Mouse (Mus musculus) embryo, embryonic 10.5 days (tissue): ENCODE measurements around the gene Dohh.

ENCODE experiments used
- DNase-seq: peaks from one replicate; pipeline ENCODE4 v3.0.0-alpha.2; 2015; ENCODE audit warnings: low spot score

Dohh gene

DNA sequence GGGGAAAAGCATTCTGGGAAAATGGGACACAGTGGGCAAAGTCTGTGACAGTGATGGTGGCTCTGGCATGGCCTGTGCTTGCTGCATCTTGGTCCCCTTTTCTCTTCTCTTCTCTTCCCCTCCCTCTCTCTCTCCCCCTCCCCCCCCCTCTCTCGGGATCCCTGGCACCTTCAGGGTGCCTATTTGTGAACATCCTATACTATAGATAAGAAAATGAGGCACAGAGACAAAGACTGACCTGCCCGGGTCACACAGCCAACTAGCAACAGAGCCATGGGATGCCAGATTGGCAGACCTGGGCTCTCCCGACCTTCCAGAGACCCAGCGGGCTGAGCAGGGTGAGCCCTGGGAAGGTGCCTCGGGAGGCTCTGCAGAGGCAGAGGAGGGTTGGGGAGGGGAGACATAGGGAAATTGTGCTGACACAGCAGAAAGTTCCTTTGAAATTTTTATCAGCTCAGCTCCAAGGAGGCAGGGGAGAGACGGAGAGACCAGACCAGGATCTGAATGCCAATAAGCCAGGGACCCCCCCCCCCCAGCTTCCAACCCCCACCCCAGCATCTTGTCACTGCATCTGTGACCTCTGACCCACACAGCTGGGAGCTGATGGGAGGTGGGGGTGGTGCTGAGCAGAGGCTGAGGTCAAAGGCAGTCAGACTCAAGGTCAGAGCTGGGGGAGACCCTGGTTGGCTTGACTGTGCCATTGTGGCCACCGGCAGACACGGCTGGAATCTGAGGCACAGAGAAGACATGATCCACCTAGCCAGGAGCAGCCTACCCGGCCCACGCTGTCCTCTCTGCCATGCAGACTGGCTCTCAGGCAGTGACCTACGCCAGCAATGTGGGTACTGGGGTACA lies 34.2 kb downstream of the Dohh start:
- no peak for DNase-seq

DNA sequence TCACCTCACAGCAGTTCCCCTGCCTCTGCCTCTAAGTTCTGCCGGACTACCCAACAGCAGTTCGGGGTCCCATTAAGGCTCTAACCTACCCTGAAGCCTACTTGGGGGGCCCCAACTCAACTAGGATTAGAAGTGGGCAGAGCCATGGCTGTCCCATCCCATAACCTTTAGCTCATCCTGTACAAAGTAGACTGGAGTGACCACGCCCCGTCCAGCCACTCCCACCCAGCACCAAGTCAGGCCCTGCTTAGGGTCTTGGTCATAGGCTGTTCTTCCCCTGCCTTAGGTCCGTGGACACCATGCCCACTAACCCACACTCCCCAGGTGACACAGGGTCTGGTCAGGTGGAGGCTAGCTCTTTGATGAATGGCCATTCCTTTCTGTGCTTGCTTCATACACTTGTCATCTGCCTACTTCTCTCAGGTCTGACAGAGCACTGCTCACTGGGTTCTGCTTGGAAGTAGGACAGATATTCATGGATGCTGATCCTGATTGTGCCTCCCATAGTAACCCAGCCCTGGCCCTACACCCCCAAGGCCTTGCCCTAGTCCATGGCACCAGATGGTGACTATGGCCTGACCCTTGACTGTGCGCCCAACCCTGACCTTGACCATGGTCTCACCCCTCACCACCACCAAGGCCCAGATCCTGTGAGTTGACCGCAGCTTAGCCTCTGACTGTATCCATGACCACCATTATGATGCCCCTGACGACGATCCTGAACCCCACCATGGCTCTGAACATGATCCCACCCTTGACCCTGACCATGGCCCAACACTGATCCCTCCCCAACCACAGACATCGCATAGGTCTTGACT lies 35.1 kb downstream of the Dohh start:
- no peak for DNase-seq

DNA sequence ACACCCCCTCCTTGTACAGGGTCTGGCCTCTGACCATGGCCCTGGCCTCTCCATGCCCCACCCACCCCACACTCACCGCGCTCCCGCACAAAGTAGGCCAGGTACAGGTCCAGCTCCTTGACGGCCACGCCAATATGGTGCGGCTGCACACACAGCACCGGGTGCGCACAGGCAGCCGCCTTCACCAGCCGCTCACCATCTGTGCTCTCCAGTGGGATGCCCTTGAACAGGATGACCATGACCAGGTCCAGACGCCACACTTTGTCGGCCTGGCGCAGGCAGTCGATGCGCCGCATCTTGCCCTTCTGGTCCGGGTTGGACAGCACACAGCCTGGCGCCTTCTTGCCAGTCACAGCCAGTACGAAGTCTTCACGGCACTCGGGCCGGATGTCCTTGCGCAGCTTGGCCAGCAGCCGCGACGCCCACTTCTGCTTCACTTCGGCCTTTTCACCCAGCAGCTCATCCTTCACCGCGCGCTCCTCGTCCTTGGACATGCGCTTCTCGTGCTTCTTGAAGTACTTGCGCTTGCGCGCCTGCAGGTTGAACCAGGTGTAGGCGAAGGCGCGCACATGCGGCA lies 36.1 kb downstream of the Dohh start:
- DNase-seq = no peak

DNA sequence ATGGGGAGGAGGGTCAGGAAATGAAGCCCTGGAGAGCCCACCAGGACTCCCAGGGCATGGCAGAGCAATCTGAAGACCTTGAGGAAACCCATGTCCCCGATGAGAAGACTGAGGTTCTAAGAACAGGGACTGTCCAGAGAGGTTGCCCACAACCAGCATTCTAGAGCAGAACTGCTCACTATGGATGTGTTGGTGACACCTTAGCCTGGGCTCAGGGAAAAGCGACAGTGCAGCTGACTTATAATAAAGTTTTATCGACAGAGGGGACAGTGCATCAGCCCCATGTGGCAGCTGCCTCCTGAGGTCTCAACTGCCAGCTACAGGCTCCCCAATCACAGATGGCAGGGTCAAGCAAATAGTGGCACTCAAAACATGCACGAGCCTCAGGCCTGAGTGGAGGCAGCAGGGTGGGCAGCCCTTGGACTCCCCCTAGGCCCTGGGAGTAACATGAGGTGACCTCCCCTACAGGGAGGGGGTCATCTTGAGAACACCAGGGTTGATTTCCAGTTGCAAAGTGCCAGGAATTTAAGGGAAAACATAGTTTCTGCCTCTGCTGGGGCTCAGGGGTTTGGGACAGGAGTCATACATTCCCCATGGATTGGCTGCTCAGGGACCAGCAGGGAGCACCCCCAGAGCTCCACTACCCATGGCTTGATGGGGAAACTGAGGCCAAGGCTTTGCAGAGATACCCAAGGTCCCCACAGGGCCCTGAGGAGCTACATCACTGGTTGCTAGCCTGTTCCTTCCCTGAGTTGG lies 37.0 kb downstream of the Dohh start:
- no peak for DNase-seq

DNA sequence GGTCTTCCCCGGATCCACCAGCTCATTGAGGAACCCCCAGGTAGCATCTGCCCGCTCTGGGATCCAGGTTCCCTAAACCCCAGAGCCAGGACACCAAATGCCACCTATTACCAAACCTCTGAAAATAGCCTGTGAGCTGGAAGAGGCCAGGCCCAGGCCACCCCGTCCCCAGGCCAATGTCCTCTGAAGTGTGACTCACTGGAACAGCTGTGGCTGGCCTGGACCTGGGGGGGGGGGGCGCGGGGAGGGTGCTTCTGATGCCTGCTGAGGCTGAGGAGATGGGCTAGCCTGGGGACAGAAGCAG lies 37.5 kb downstream of the Dohh start:
- DNase-seq = no peak

DNA sequence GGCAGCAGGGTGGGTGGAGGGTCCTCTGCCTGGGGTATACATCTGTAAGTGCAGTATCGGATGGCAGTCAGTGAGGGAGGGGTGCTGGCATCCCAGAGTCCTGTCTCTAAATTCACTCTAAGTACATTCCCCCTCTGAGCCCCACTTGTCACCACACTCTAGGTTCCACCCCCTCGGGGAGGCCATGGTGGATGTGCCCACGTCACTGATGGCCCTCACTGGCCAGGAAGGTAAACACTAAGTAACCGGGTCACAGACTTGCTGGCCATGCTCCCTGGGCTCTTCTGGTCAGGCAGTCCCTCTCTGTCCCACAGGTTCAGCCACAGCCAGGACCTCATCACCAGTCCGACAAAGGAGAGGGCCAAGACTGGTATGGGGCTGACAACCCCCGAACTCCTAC lies 38.0 kb downstream of the Dohh start:
- no peak for DNase-seq

DNA sequence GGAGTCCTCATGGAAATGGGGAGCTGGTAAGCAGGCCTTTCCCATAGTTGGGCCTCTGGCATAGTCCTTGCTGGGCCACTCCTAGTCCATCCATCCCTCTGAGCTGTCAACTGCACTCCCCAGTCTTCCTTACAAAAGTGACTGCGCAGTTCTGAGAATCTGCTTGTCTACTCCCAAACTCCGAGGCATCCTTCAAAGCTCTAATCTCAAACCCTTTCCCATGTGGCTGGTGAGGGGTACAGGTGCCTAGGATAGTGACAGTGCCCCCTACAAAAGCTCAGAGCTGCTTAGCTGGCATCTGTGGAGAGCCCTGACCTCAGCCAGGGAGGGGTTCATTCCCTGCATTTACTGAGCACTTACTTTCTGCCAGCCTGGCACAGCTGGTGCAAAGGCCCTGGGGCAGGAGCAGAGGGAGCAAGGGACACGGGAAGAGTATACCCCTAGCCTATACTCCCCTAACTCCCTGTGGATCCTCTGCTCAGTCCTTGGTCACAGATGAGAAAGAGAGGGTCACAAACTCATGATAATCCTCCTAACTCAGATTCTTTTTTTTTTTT lies 38.5 kb downstream of the Dohh start:
- no peak for DNase-seq

DNA sequence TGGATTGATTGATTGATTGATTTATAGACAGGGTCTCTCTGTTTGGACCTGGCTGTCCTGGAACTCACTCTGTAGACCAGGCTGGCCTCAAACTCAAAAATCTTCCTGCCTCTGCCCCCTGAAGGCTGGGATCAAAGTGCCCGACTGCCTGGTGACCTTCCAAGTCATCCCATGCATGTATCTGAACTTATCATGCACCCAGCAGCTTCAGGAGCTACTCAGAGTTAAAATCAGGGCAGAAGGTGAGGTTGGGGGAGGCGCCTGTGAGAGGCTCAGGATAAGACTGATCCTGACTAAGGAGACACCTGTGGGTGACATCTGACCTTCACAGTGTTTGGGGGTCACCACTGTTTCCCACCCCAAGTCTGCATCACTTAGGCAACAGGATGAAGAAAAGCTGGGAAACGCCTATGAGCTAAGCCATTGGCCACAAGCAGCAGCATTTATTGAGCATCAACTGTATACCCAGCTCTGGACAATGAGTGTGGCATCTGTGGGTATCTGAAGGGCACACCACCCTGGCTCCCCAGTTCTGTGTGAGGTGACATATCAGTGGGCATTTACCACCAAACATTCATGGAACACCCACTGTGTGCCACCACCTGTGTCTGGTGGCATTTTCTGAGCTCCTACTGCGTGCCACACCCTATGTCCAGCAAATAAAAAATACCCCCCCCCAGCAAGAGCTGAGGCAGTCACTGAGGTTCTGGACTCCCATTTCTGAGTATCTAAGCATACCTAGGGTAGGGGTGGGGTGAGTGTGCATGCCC lies 39.4 kb downstream of the Dohh start:
- no peak for DNase-seq

DNA sequence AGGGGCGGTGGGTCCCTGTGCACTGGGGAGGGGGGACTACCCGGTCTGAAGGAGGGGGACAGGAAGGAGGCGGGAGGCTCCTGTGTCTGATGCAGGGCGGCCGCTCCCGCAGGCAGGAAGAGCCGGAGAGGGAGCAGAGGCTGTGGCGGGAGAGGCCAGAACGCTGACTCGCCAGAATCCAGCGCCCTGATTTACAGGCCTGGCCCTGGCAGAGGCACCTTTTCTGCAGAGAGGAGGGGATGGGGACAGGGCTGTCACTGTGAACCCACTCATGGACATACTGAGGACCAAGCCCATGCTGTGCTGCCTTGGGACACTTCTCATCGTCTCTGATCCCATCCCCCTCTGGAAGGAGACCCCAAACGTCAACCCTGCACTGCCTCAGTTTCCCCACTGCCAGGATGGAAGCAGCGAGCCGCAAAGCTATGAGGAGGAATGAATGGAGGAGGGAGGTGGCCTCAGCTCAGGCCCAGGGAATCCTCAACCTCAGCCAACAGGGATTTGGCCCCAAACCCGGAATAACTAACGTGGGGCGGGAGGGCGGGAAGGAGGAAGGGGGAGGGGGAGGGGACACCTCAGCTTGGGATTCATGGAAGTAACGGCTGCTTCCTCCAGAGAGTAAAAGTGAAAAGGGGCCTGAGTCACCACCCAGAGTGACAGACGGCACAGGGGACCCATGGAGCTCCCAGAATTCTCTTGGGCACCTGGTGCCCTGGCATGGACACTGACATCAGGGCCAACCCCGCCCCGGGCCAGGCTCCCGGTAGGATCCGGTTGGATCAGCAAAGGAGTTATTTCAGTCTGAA lies 40.2 kb downstream of the Dohh start:
- DNase-seq = peak; percentile 28

DNA sequence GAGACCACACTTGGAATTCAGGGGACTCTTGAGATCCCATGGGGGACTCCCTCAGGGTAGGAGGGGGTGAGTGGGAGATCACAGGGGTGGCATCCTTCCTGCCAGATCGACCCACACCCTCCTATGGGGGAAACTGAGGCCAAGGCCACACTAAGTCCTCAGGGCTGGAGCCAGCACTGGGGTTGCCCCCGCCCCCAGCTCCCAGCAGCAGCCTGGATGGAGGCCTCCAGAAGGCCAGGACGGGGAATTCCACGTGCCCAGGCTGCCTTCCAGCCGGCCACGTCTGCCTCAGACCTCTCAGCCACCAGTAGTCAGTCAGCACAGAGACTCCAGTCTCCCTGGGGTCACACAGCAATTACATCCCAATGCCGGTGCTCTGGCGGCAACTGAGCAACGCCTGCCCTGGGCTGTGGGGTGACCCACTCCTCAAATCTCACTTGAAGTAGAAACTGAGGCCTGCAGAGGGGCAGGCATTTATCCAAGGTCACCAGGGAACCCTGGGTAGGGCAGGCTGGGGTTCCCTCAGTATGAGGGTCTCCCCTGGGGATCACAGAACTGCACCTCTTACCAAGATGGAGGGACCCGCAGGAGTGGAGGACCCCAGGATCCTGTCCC lies 41.1 kb downstream of the Dohh start:
- DNase-seq = no peak

DNA sequence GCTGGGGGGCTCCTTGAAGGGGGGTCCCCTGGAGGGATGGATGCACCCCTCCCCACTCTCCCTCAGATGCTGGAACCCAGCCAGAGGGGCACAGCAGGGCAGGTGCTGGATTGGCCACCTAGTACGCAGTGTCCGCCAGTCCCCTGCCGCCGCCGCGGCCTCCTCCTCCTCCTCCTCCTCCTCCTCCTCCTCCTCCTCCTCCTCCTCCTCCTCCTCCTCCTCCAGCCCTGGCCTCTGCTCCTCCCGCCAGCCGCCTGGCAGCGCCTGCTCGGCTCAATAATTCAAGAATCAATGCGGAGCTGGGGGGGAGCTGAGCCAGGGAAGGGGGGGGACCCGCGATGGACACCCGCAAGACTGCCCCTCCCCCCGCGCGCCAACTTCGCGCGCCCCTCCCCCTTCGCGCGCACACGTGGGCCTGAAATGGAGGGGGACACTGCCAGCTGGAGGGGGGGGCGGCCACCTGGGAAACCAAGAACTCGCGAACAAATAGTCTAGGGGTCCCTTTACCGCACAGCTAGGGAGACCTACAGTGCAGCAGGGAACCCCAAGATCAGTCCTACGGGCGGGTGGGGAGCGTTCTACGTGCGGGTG lies 41.9 kb downstream of the Dohh start:
- no peak for DNase-seq

DNA sequence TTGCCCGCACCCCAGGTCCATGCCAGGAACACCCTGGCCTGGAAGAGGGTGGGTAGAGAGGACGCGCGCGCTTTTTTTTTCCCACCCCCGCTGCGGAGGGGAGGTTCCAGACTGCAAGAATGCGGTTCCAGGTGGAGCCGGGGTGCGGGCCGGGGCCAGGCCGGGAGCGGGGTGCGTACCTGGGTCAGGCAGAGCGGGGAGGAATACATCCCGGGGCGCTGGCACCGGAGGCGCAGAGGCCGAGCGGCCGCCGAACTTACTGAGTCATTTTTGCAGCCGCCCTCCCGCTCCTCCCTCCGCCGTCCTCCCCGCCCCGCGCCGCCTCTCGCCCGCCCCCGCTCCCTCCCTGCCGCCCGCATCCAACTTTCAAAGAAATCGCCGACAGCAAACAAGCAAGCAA lies 42.7 kb downstream of the Dohh start:
- no peak for DNase-seq

DNA sequence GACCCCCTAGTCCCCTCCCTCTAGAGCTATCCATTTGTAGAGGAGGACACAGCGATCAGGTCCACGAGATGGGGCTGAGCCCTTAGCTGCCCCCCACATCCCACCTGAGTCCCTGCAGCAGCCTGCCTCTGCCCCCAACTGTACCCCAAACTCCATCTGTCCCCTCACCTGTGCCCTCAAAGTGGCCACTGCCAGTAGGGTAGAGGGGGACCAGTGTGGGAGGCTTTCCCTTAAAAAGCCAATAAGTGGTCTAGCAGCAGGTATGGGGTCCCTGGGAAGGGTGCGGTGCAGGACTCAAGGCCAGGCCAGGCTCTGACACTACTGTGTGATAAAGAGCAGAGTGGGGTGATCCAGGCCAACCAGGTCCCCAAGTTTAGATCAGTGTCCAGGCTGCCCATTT lies 43.1 kb downstream of the Dohh start:
- DNase-seq = no peak

DNA sequence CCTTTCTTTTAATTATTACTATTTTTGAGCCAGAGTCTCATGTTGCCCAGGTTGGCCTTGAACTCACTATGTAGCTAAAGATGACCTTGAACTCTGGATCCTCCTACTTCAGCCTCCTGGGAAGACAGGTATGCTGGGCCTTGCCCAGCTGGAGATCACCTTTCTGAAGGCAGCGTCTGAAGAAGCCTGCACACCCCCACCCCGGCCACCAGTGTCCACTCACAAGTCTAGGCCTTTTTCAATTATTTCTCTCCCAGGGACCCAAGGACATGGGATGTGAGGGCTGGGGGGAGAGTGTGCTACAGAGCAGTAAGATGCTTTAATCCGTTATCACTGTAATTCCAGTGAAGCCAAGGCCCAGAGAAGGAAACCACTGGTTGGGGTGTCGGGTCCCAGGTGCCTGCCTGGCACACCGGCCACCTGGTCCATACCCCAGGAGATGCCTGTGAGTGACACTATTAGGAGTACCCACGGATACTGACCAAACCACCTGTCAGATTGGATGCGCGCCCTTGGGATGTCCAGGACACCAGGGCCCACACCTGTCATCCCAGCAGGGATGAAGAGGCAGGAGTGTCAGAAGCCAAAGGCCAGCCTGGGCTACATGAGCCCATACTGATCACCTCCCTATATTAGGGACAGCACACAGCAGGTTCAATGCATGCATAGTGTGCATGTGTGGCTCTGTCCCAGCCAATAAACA lies 43.7 kb downstream of the Dohh start:
- no peak for DNase-seq

DNA sequence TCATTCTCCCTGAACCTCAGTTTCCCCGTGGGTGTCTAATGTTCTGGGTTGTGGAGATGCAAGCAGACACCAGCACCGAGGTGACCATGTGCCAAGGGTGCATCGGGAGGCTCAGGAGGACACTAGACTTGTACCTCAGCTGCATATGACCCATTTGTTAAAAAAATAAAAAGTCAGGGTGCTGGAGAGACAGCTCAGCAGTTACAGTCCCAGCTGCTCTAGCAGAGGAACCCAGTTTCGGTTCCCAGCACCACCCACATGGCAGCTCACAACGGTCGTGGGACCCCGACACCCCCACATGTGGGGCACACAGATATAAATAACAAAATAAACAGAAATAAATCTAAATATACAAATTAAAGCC lies 44.3 kb downstream of the Dohh start:
- no peak for DNase-seq

DNA sequence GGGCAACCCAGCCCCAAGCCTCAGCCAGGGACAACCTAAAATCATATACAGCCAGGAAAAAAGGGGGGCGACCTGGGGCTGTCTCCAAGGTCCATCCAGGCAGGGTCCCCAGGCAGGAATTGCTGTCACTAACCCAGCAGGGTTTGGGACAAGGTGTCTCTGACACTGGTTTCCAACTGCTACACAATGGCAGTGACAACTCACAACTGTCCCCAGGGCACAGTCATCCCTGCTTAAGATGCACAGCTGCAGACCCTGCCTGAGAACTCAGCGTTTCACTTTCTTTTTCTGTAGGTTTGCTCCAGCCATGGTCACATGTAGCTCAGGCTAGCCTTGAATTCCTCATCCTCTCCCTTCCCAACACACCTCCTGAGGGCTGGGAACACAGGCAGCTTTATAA lies 44.9 kb downstream of the Dohh start:
- DNase-seq = no peak

DNA sequence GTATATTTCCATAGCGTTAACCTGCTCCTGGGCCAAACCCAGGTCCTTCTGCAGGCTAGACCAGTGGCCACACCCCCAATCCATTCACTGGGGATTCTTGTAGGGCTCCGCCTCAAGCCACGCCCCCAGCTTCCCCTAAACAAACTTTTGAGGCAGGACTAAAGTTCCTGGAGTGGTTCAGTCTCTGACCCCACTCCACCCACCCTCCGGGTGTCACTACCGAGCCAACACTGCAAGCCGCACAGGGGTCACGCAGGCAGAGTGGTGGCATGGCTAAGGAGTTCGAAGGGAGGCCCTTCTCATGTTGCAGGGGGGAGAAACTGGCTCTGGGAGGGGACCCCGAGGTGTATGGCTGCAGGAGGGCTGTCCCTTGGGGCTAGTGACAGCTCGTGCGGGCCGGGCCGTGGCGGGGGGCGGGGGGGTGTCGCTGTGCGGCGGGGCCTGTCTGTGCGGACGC lies 45.4 kb downstream of the Dohh start:
- peak; percentile 93 for DNase-seq

DNA sequence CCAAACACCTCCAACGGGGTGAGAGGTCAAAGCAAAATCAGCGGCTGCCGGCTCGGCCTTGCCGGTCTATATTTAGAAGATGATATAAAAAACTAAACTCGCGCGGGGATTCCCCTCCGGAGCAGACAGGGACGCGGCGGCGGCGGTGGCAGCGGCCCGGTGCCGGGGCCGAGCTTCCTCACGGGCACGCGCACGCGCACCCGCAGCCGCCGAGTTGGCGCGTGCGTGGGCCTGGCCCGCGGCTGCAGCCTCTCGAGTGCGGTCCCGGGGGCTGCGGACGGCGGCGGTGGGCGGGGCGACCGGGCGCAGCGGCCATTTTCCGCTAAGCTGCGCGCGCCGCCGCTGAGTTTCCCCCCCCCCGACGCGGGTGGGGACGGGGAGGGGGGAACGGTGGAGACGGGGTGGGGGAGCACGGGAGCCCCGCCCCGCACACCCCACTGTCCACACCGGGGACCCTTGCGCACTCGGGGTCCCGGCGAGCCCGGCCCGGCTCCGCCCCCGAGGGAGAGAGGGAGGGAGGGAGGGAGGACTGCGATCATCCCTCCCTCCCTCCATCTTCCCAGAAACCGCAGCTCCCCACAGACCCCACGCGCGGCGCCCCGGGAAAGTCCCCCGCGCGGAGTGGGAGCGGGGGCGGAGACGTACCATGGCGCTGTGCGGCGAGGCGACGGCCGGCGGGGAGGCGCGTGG lies 46.1 kb downstream of the Dohh start:
- peak; percentile 75 for DNase-seq
